Mouse (Mus musculus) CH12.LX (cell line): ENCODE data around the gene Pnpla8. TPM values are rescaled to one million over a fixed set of nuclear protein-coding genes. Genes with fewer than 3 reads are reported as not detected.
A peak's percentile ranks its signal among the peaks of the same experiment; 100 is the strongest.

Source experiments
- DNase-seq: peaks from one replicate; pipeline ENCODE4 v3.0.0-alpha.2; 2013; ENCODE audit errors: extremely low read depth
- H3K27ac ChIP-seq: 2 replicates; pipeline ENCODE4 v1.5.1; 2012; ENCODE audit warnings: low read depth, mild to moderate bottlenecking, control low read depth, moderate library complexity; ENCODE audit not compliant: insufficient read depth
- H3K27me3 ChIP-seq: replicated peaks from 2 replicates; pipeline ENCODE3; 2012; ENCODE audit warnings: inconsistent platforms
- H3K36me3 ChIP-seq, 2 experiments: replicated peaks in 1 of 2; 2 replicates each; pipeline versions ENCODE3 to v1.6.1; 2012; ENCODE audit warnings: inconsistent platforms in 1 of 2, low read length in 1 of 2, mild to moderate bottlenecking in 1 of 2, mixed read lengths in 1 of 2, moderate library complexity in 1 of 2; ENCODE audit not compliant: control insufficient read depth in 1 of 2, insufficient read depth in 1 of 2
- H3K4me1 ChIP-seq, 2 experiments: 2 replicates each; pipeline ENCODE4 v1.6.1; 2012; ENCODE audit warnings: inconsistent platforms in 1 of 2, moderate library complexity in 1 of 2; ENCODE audit not compliant: insufficient read depth in 2 of 2, control insufficient read depth in 1 of 2
- H3K4me2 ChIP-seq: 2 replicates; pipeline ENCODE4 v1.6.1; 2012; ENCODE audit warnings: low read depth, mild to moderate bottlenecking, control low read depth; ENCODE audit not compliant: poor library complexity, insufficient read depth, severe bottlenecking
- H3K4me3 ChIP-seq, 3 experiments: fragments of 150-350 bp in 1 of 3; sonication (generic) in 1 of 3; replicated peaks in 1 of 3; 2 replicates each; pipeline versions ENCODE3 to v1.5.1; 2011 to 2012; ENCODE audit warnings: low read depth in 2 of 3, low read length in 2 of 3, mild to moderate bottlenecking in 2 of 3, moderate library complexity in 2 of 3, control low read depth in 1 of 3, improper control_type of control experiment in 1 of 3, inconsistent platforms in 1 of 3, mixed read lengths in 1 of 3; ENCODE audit not compliant: poor library complexity in 1 of 3
- H3K79me2 ChIP-seq: replicated peaks from 2 replicates; pipeline ENCODE4 v1.6.1; 2012; ENCODE audit warnings: mild to moderate bottlenecking, moderate library complexity; ENCODE audit not compliant: control insufficient read depth, poor library complexity, insufficient read depth, severe bottlenecking; ENCODE audit errors: extremely low read depth
- H3K9ac ChIP-seq: 2 replicates; pipeline ENCODE4 v1.6.1; 2012; ENCODE audit warnings: low read depth, mild to moderate bottlenecking, control low read depth, moderate library complexity; ENCODE audit not compliant: insufficient read depth
- H3K9me3 ChIP-seq: replicated peaks from 2 replicates; pipeline ENCODE3; 2012; ENCODE audit warnings: low read length, inconsistent platforms, mixed read lengths
- BHLHE40 ChIP-seq: IDR thresholded peaks from 2 replicates; pipeline ENCODE4 v1.6.1; 2011; ENCODE audit warnings: mild to moderate bottlenecking, low read depth, low read length, improper control_type of control experiment
- CHD1 ChIP-seq: IDR thresholded peaks from 2 replicates; pipeline ENCODE4 v1.6.1; 2012; ENCODE audit warnings: low read depth, low read length, improper control_type of control experiment, inconsistent platforms
- CHD2 ChIP-seq: IDR thresholded peaks from 2 replicates; pipeline ENCODE4 v1.6.1; 2011; ENCODE audit warnings: low read length, improper control_type of control experiment
- CTCF ChIP-seq, 2 experiments: IDR thresholded peaks in 1 of 2; conservative IDR thresholded peaks in 1 of 2; 2 replicates each; pipeline ENCODE4 v1.5.1; 2011 to 2012; ENCODE audit warnings: low read depth in 2 of 2, low read length in 2 of 2, improper control_type of control experiment in 1 of 2, inconsistent platforms in 1 of 2, mild to moderate bottlenecking in 1 of 2, moderate library complexity in 1 of 2
- E2F4 ChIP-seq: IDR thresholded peaks from 2 replicates; pipeline ENCODE4 v1.6.1; 2011; ENCODE audit warnings: low read depth, low read length, improper control_type of control experiment; ENCODE audit not compliant: insufficient replicate concordance
- EP300 ChIP-seq: IDR thresholded peaks from 2 replicates; pipeline ENCODE4 v1.6.1; 2011; ENCODE audit warnings: low read length, improper control_type of control experiment
- ETS1 ChIP-seq: conservative IDR thresholded peaks from 2 replicates; pipeline ENCODE4 v1.6.1; 2012; ENCODE audit warnings: low read depth, mild to moderate bottlenecking, inconsistent platforms, low read length, improper control_type of control experiment, moderate library complexity
- HCFC1 ChIP-seq: IDR thresholded peaks from 2 replicates; pipeline ENCODE4 v1.6.1; 2012; ENCODE audit warnings: low read depth, mild to moderate bottlenecking, inconsistent platforms, low read length, improper control_type of control experiment
- NELFE ChIP-seq: IDR thresholded peaks from 2 replicates; pipeline ENCODE4 v1.6.1; 2011; ENCODE audit warnings: low read depth, low read length, improper control_type of control experiment
- NRF1 ChIP-seq: IDR thresholded peaks from 2 replicates; pipeline ENCODE4 v1.6.1; 2014; ENCODE audit warnings: low read depth, mild to moderate bottlenecking, inconsistent platforms, low read length, improper control_type of control experiment, moderate library complexity
- POLR2AphosphoS2 ChIP-seq: IDR thresholded peaks from 2 replicates; pipeline ENCODE4 v1.6.1; 2011; ENCODE audit warnings: low read depth, low read length, improper control_type of control experiment
- TCF12 ChIP-seq: IDR thresholded peaks from 2 replicates; pipeline ENCODE4 v1.6.1; 2014; ENCODE audit warnings: low read depth, mild to moderate bottlenecking, inconsistent platforms, low read length, improper control_type of control experiment
- USF1 ChIP-seq: IDR thresholded peaks from 2 replicates; pipeline ENCODE4 v1.6.1; 2014; ENCODE audit warnings: low read depth, mild to moderate bottlenecking, inconsistent platforms, low read length, improper control_type of control experiment
- ZNF384 ChIP-seq: IDR thresholded peaks from 2 replicates; pipeline ENCODE4 v1.6.1; 2012; ENCODE audit warnings: low read depth, low read length, improper control_type of control experiment, inconsistent platforms
- dilution Hi-C: fragments of 300-500 bp; cut with MboI; formaldehyde crosslinking; loops from 2 replicates; pipeline ENCODE4 v1.14.3; 2020; ENCODE audit warnings: low sequenced_read_pairs; ENCODE audit not compliant: extremely low pct_unique_long_range_greater_than_20kb, extremely low pct_ligation_motif_present
- in situ Hi-C: fragments of 300-500 bp; cut with MboI; formaldehyde crosslinking; loops from 3 replicates; pipeline ENCODE4 v1.14.3; 2019; ENCODE audit warnings: low sequenced_read_pairs, low pct_ligation_motif_present, low pct_unique_long_range_greater_than_20kb, mixed read lengths
- polyA plus RNA-seq: library from polyadenylated mRNA; unstranded; fragments of >175 nt; gene quantifications from 2 replicates; pipeline ENCODE4 v1.2.1, GENCODE M21; 2012; ENCODE audit warnings: low read depth; ENCODE audit not compliant: insufficient read length
- total RNA-seq, 2 experiments: library from RNA; depleted of rRNA; stranded (reverse); fragments of 300-350 nt in 1 of 2; fragments of >200 nt in 1 of 2; gene quantifications; 2 replicates each; pipeline ENCODE4 v1.2.3; 2012 to 2014

The Pnpla8 gene
- total and polyA plus RNA-seq, 3 experiments, result 32.3 to 129 (median 63.7) TPM

- Histone ChIP-seq H3K4me1 (no peaks in the 10 kb centered on the region; a peak in 2 of 4 replicates), H3K9me3 (no peaks in the 10 kb centered on the region), H3K36me3 (no peaks in the 10 kb centered on the region), H3K79me2 (no peaks in the 10 kb centered on the region), H3K9ac (no peak overlapping the region), H3K27me3 (no peaks in the 10 kb centered on the region), H3K4me2 (no peak overlapping the region), H3K4me3 (no peak overlapping the region), H3K27ac (no peak overlapping the region)
- dilution Hi-C loops (no loop called here), in situ Hi-C loops (no loop called here)
- no peak for DNase-seq
- no peak for TF ChIP-seq POLR2AphosphoS2
- TF ChIP-seq CHD1, result no peak
- TF ChIP-seq NRF1, result no peak
- no peak for TF ChIP-seq HCFC1
- no peak for TF ChIP-seq BHLHE40
- no peak for TF ChIP-seq E2F4
These were observed 117.0 kb downstream of the Pnpla8 start for GRCm38 (mm10) chr12:44338195-44338622.

- peaks cover 3 to 14% of the 10 kb centered on the region in 2 experiments for H3K4me1 ChIP-seq
- in situ Hi-C loops (no loop called here), dilution Hi-C loops (no loop called here)
- H3K9me3 ChIP-seq, result no peaks in the 10 kb centered on the region
- no peaks in the 10 kb centered on the region for H3K36me3 ChIP-seq
- H3K4me2 ChIP-seq, result no peak overlapping the region
- H3K27ac ChIP-seq, result no peak overlapping the region
- peak; percentile 24 for DNase-seq
- no peaks in the 10 kb centered on the region for H3K79me2 ChIP-seq
- TF ChIP-seq TCF12, result peak; percentile 70
- TF ChIP-seq ETS1, result peak; percentile 57
- TF ChIP-seq BHLHE40, result peak; percentile 34; the same call in 1 of the 2 replicates
- TF ChIP-seq EP300, result peak; percentile 37; the same call in 1 of the 2 replicates
- TF ChIP-seq NELFE, result no peak
- no peaks in the 10 kb centered on the region for H3K27me3 ChIP-seq
- no peak overlapping the region for H3K4me3 ChIP-seq
- no peak overlapping the region for H3K9ac ChIP-seq
These were observed 122.9 kb downstream of the Pnpla8 start for GRCm38 (mm10) chr12:44344075-44344474.

GRCm38 (mm10) chr12:44345251-44345650 is 124.1 kb downstream of the Pnpla8 start:
- peak overlapping the region; percentile 61; the same call in 1 of the 2 replicates for H3K4me2 ChIP-seq
- in situ Hi-C loops (no loop called here), dilution Hi-C loops (no loop called here)
- H3K27me3 ChIP-seq, result no peaks in the 10 kb centered on the region
- peaks cover 3 to 14% of the 10 kb centered on the region in 2 experiments for H3K4me1 ChIP-seq
- H3K9ac ChIP-seq, result no peak overlapping the region
- H3K36me3 ChIP-seq, result no peaks in the 10 kb centered on the region
- H3K27ac ChIP-seq, result no peak overlapping the region
- DNase-seq, result no peak
- H3K4me3 ChIP-seq, result no peak overlapping the region
- TF ChIP-seq NELFE, result no peak
- no peak for TF ChIP-seq ZNF384
- no peak for TF ChIP-seq CTCF (conservative IDR thresholded peaks at IDR 0.05 in 1 of 2, IDR thresholded peaks at IDR 0.05 in 1 of 2; ENCODE audit: low read depth in 2 of 2, low read length in 2 of 2)
- no peak for TF ChIP-seq CHD2
- no peak for TF ChIP-seq TCF12
- no peak for TF ChIP-seq POLR2AphosphoS2
- TF ChIP-seq USF1, result no peak
- no peaks in the 10 kb centered on the region for H3K9me3 ChIP-seq
- H3K79me2 ChIP-seq, result no peaks in the 10 kb centered on the region
